Mouse (Mus musculus): ENCODE results near the gene Ripor3. TPM values are rescaled to one million over a fixed set of nuclear protein-coding genes. Genes with fewer than 3 reads are reported as not detected.

The Ripor3 gene
- total RNA-seq, 2 experiments from 2014 or later = 5.2 to 5.4 TPM

DNA sequence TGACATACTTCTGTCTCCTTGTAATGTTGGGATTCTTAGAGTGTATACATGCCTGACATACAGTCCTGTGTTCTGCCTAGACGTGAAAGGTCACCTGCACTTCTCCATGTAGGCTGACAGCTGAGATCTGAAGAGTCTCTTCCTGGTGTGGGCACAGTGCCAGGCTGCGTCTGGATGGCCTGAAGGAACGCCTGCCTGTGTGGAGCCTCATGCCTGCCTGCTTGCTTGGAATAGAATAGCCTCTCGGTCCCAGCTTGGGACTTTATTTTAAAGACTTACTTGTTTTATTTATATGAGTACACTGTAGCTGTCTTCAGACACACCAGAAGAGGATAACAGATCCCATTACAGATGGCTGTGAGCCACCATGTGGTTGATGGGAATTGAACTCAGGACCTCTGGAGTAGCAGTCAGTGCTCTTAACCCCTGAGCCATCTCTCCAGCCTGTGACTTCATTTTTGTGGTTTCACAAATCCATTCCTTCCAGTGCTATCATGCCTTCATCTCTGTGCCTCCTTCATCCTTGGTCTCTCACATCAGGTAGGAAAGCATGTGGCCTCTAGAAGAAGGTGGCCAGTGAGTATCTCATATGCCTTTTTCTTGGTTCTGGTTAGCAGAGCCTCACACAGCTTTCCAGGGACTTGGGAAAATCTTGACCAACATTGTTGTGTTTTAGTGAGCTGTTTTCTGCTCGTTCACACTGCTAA lies 52.2 kb downstream of the Ripor3 start:
- no peak for DNase-seq (ENCODE audit: low spot score in 2 of 2)

- DNase-seq (ENCODE audit: low spot score in 2 of 2) = no peak
These were observed 52.9 kb downstream of the Ripor3 start for GRCm38 (mm10) chr2:167957539-167957938.

DNA sequence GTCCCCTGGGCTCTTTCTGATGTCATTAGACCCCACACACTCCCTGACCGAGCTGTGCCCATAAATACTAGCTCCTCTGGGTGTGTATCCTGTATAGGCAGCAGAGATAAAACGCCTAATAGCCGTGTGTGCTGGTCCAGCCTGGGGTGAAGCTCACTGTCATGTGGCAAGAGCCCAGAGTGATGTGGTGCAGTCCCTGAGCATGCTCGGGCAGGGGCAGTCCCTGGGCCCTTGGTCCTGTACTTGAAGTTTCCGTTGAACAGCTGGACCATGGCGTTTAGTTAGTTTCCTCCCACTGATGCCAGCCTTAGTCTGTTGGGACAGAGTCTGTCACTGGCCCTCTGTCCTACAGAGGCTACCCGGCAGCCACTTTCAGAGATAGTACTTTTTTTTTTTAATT lies 55.5 kb downstream of the Ripor3 start:
- no peak for DNase-seq (ENCODE audit: low spot score in 2 of 2)

DNA sequence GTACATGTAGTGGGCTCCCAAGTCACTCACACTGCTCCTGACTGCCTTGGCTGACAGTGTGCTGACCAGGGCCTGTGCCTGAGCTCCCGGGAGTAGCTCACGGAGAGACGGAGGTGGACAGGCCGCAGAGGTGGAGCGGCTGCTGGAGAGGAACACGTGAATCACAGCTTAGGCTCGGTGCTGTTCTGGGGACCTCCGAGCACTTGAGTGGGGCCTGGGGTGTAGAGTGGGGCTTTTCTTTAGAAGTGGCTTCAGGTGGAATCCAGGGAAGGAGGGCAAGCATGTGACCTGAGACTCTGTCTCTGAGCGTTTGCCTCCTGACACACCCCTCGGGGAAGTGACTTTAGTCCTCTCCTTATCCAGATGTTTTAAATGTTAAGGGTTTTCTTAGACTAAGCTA lies 56.6 kb downstream of the Ripor3 start:
- DNase-seq (ENCODE audit: low spot score in 2 of 2) = no peak

DNA sequence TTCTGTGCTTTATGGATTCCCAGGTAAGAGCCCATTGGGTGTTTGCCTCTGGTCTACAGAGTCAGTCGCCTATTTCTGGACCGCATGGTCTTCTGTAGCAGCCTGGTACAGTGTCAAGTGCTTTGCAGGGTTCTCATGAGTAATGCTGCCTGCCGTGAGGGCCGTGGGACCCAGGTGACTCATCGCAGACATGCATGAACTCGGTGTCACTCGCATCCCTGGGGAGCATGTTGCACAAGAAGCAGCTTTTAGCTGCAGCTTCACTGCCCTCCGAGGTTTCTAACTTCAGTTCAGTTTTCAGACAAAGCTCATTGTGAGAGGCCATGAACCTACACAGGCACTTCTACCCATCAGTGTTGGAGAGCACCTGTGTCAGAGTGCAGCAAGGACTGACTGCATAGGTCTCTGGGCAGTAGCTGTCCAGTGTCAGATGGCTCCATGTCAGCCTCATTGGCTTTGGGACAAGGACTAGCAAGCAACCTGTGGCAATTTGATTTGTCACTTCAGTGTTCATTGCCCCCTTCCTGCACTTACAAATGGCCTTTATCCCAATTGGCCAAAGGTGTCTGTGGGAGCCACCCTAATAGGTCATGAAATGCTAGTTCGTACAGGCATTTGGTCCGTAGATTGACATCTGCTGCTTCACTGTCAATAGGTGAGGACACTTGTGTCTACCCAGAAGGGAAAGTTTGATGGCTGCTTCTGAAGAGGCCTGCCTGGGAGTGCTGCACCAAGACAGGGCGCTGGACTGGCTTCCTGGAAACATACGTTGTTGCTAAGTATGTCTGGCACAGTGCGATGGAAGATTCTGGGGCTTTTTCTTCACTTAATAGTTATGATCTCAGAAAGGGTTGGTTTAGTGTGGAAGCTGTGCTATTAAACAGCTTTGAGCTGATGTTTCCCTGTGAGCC lies 58.9 kb downstream of the Ripor3 start:
- no peak for DNase-seq (ENCODE audit: low spot score in 2 of 2)

- DNase-seq (ENCODE audit: low spot score in 2 of 2) = no peak
These were observed 59.7 kb downstream of the Ripor3 start for GRCm38 (mm10) chr2:167950681-167951080.

DNA sequence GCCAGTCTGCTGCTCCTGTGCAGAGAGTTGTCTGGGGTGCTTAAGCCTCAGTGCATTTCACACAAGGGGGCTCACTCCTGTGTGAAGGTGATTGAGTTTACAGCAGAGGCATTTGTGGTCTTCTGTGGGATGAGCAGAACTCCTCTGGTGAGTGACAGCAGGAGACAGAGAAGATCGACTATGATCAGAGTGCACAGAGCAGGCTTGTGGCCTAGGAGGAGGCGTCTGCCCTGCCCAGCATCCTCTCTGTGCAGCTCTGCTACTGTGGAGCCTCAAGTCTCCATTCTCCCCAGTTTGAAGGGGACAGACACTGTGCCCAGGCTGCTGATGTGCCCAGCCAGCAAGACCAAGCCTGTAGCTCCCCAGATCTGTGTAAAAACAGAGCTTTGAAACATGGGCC lies 60.6 kb downstream of the Ripor3 start:
- no peak for DNase-seq (ENCODE audit: low spot score in 2 of 2)

GRCm38 (mm10) chr2:167949250-167949649 lies 61.2 kb downstream of the Ripor3 start:
- no peak for DNase-seq (ENCODE audit: low spot score in 2 of 2)

GRCm38 (mm10) chr2:167948557-167948956 lies 61.9 kb downstream of the Ripor3 start:
- DNase-seq (ENCODE audit: low spot score in 2 of 2) = no peak

DNA sequence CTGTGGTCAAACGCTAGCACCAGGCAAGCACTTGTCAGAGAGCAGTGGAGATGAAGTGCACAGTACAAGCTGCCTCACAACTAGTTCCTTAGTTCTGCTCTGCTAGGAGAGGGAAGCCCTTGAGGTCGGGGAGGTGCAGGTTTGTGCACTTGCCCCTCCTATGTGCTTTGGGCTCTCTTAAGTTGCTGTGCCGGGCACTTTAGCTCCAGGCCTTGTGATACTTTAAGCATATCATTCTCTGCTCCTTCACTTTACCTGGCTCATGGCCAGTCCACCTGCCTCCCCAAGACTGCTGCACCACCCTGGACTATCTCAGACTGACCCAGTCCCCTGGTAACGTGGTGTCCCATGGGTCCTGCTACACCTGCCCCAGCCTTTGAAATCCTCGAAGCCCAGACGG lies 62.4 kb downstream of the Ripor3 start:
- no peak for DNase-seq (ENCODE audit: low spot score in 2 of 2)

DNA sequence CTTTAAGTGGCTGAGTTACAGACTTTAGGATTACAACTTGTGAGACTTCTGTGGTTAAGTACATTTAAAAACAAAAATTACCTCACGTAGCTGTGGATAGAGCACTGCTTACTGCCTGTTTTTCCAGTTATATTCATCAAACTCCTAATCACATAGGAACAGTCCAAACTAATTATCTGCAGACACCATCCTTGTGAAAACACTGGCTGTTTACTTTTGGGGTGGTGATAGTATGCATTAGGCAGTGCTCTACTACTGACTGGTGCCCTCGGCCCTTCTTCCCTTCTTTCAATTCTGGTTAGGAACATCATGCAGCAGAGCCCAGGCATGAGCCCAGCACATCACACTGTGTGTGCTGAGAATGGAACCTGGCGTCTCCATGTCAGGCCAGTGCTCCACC lies 63.2 kb downstream of the Ripor3 start:
- no peak for DNase-seq (ENCODE audit: low spot score in 2 of 2)

- no peak for DNase-seq (ENCODE audit: low spot score in 2 of 2)
These were observed 65.0 kb downstream of the Ripor3 start for GRCm38 (mm10) chr2:167945451-167945850.

- DNase-seq (ENCODE audit: low spot score in 2 of 2) = no peak
These were observed 66.2 kb downstream of the Ripor3 start for GRCm38 (mm10) chr2:167944193-167944592.

GRCm38 (mm10) chr2:167942926-167943633 lies 67.3 kb downstream of the Ripor3 start:
- no peak for DNase-seq (ENCODE audit: low spot score in 2 of 2)

DNA sequence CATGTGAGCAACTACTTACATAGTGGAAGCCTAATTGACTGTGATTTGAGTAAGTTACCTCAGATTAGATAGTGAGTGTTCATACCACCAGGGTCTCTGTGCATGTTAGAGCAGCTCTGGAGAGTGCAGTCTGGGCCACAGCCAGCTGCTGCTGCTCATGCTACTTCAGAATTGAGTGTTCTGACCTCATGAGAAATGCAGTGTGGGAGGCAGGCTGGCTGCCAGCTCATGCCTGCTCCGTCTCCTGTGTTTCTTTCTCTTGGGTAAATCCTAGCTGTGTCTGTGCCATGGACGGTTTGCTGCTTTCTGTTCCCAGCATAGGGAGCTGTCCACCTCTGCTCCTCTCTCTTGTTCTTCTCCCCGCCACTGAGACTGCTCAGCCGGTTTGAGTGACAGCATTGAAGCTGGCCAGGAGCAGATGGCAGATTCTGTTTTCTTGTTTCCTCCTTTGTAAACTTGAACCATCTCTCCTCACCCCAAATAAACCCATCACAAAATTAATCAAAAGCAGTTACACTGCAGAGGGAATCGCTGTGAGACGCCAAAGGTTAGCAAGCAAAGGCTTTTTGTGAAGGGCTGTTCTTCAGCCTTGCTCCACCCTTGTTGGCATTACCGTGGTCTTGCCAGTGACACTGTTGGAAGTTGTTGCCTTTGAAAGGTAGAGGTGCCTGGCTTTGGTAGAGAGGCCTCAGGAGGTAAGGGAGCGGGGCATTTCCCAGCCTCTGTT lies 68.1 kb downstream of the Ripor3 start:
- DNase-seq (ENCODE audit: low spot score in 2 of 2) = peak in 1 of 2 experiments; percentile 32

- DNase-seq (ENCODE audit: low spot score in 2 of 2) = no peak
These were observed 68.7 kb downstream of the Ripor3 start for GRCm38 (mm10) chr2:167941745-167942176.

GRCm38 (mm10) chr2:167941320-167941719 lies 69.1 kb downstream of the Ripor3 start:
- no peak for DNase-seq (ENCODE audit: low spot score in 2 of 2)

DNA sequence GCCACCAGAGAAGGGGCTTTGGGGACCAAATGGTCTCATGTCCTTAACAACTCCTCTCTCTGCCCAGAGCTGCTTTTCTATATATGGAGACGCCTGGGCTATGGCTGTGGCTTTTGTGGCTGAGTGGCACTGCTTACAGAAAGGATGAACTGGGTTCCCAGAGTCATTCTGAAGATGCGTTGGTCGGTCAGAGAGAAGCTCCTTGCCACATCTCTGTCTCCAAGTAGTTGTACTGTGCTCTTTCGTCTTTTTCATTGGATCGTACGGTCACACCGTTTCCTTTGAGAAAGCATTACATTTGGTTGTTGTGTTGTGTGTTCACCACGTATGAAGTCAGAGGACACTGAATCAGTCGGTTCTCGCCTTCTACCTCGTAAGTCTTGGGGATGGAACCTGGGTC lies 69.8 kb downstream of the Ripor3 start:
- DNase-seq (ENCODE audit: low spot score in 2 of 2) = no peak

GRCm38 (mm10) chr2:167939632-167940399 lies 70.6 kb downstream of the Ripor3 start:
- no peak for DNase-seq (ENCODE audit: low spot score in 2 of 2)

- no peak for DNase-seq (ENCODE audit: low spot score in 2 of 2)
These were observed 71.2 kb downstream of the Ripor3 start for GRCm38 (mm10) chr2:167939204-167939603.

All from adrenal gland, postnatal 4 days (tissue).